Mouse (Mus musculus): ENCODE measurements around the gene Arfgef2. TPM values are rescaled to one million over a fixed set of nuclear protein-coding genes. Genes with fewer than 3 reads are reported as not detected.

Gene Arfgef2
- total and polyA plus RNA-seq, 3 experiments: 9.2 to 18.7 (median 11.2) TPM

DNA sequence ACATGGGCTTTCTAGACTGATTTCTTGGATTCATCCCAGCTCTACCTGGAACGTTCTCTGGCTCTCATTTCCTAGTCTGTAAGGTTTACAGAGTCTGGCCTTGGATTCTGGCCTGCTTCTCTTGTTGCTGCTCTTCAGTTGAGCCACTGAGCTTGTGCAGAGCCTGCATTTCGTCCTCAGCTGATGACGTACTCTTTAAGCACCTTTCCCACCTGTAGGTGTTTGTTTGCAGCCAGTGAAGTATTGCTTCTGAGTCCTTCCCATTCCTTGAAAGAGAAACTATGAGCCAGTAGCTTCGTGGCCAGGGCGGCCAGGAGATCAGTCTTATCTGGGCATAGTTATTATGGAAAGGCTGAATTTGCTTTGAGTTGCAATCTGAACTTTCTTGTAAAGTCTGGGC, 19.0 kb downstream of the Arfgef2 start:
- Histone ChIP-seq H3K27ac (ENCODE audit: insufficient read depth, low read depth) (no peak overlapping the region), H3K79me2 (replicated peaks; ENCODE audit: control insufficient read depth, extremely low read depth, insufficient read depth, poor library complexity, severe bottlenecking) (no peaks in the 10 kb centered on the region), H3K36me3 (replicated peaks in 1 of 2; ENCODE audit: control insufficient read depth in 1 of 2, insufficient read depth in 1 of 2, low read length in 1 of 2) (peaks cover 5 to 32% of the 10 kb centered on the region in 2 experiments), H3K27me3 (replicated peaks) (no peaks in the 10 kb centered on the region), H3K4me1 (ENCODE audit: control insufficient read depth in 1 of 2, insufficient read depth in 2 of 2) (peaks cover 19 to 68% of the 10 kb centered on the region in 2 experiments), H3K9me3 (replicated peaks; ENCODE audit: low read length) (no peaks in the 10 kb centered on the region), H3K4me3 (replicated peaks in 1 of 3; ENCODE audit: low read depth in 2 of 3, low read length in 2 of 3, poor library complexity in 1 of 3) (no peak overlapping the region), H3K4me2 (ENCODE audit: insufficient read depth, low read depth, poor library complexity, severe bottlenecking) (no peak overlapping the region), H3K9ac (ENCODE audit: insufficient read depth, low read depth) (no peak overlapping the region)
- no peak for TF ChIP-seq TCF12 (IDR thresholded peaks at IDR 0.05; ENCODE audit: low read depth, low read length)
- TF ChIP-seq MAX (IDR thresholded peaks at IDR 0.05; ENCODE audit: low read length): no peak
- no peak for TF ChIP-seq NELFE (IDR thresholded peaks at IDR 0.05; ENCODE audit: low read depth, low read length)
- no peak for TF ChIP-seq NRF1 (IDR thresholded peaks at IDR 0.05; ENCODE audit: low read depth, low read length)
- TF ChIP-seq SMC3 (IDR thresholded peaks at IDR 0.05; ENCODE audit: low read depth, low read length): no peak
- no peak for TF ChIP-seq ZKSCAN1 (IDR thresholded peaks at IDR 0.05; ENCODE audit: borderline replicate concordance, low read depth, low read length)
- no peak for TF ChIP-seq USF2 (conservative IDR thresholded peaks at IDR 0.05; ENCODE audit: low read depth, low read length)
- in situ Hi-C loops (cut with MboI; ENCODE audit: low pct_ligation_motif_present, low pct_unique_long_range_greater_than_20kb, low sequenced_read_pairs): no loop called here
- DNase-seq (ENCODE audit: extremely low read depth): no peak
- dilution Hi-C loops (cut with MboI; ENCODE audit: extremely low pct_ligation_motif_present, extremely low pct_unique_long_range_greater_than_20kb, low sequenced_read_pairs): no loop called here

DNA sequence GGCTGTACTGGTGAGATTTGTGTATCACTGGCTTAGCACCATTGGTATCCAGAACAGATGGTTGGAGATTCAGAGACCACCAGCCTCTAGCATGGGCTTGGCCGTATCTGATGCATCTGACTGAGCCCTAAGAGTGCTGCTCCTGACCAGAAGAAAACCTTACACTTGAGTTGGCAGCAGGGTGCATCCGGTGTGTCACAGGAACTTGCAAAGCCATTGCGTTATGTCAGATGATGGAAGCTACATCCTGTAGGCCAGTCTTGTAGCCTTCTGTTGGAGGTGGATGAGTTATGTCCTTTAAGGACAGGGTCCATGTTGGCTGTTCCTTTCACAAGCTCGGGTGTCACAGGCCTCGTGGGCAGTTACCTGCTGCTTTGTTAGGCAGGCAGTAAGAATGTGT, 19.6 kb downstream of the Arfgef2 start:
- H3K9ac ChIP-seq (ENCODE audit: insufficient read depth, low read depth): no peak overlapping the region
- no peaks in the 10 kb centered on the region for H3K79me2 ChIP-seq (replicated peaks; ENCODE audit: control insufficient read depth, extremely low read depth, insufficient read depth, poor library complexity, severe bottlenecking)
- H3K4me2 ChIP-seq (ENCODE audit: insufficient read depth, low read depth, poor library complexity, severe bottlenecking): no peak overlapping the region
- H3K9me3 ChIP-seq (replicated peaks; ENCODE audit: low read length): no peaks in the 10 kb centered on the region
- peaks cover 5 to 39% of the 10 kb centered on the region in 2 experiments for H3K36me3 ChIP-seq (replicated peaks in 1 of 2; ENCODE audit: control insufficient read depth in 1 of 2, insufficient read depth in 1 of 2, low read length in 1 of 2)
- dilution Hi-C loops (cut with MboI; ENCODE audit: extremely low pct_ligation_motif_present, extremely low pct_unique_long_range_greater_than_20kb, low sequenced_read_pairs) (no loop called here), in situ Hi-C loops (cut with MboI; ENCODE audit: low pct_ligation_motif_present, low pct_unique_long_range_greater_than_20kb, low sequenced_read_pairs) (no loop called here)
- no peak for TF ChIP-seq ZC3H11A (IDR thresholded peaks at IDR 0.05; ENCODE audit: low read depth, low read length)
- TF ChIP-seq CHD1 (IDR thresholded peaks at IDR 0.05; ENCODE audit: low read depth, low read length): no peak
- no peak for TF ChIP-seq ETS1 (conservative IDR thresholded peaks at IDR 0.05; ENCODE audit: low read depth, low read length)
- no peak for TF ChIP-seq ZKSCAN1 (IDR thresholded peaks at IDR 0.05; ENCODE audit: borderline replicate concordance, low read depth, low read length)
- no peak overlapping the region for H3K27ac ChIP-seq (ENCODE audit: insufficient read depth, low read depth)
- no peaks in the 10 kb centered on the region for H3K27me3 ChIP-seq (replicated peaks)
- DNase-seq (ENCODE audit: extremely low read depth): no peak
- no peak overlapping the region for H3K4me3 ChIP-seq (replicated peaks in 1 of 3; ENCODE audit: low read depth in 2 of 3, low read length in 2 of 3, poor library complexity in 1 of 3)
- peaks cover 14 to 62% of the 10 kb centered on the region in 2 experiments for H3K4me1 ChIP-seq (ENCODE audit: control insufficient read depth in 1 of 2, insufficient read depth in 2 of 2)

DNA sequence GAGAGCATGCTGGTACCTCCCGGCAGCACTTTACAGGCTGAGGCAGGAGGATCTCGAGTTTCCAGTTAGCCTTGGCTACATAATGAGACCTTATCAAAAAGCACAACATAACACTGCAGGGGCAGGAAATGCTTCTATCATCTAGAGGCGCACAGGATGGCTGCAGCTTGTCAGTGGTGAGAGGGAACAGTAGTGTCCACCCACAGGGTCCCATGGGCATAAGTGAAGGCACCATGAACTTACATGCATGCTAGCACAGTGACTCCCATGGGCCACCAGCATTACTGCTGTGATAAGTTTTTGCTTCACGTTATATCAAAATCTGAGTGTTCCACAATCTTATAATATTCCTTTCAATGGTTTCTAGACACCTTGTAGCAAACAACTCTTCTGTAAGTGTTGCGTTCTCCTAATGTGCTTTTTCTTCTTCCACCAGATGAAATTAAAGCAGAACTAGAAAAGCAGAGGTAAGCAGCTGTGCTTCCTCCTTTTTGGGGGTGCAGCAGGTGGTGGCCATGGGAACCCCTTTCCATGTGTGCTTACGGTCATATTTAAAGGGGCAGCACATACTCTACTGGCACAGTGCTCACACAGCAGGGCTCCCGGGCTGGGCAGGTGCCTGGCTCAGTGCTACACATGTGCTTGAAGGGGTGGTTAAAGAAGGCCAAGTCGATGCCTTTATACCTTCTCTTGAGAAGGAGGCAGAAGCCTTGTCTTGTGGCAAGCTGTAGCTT, 21.3 kb downstream of the Arfgef2 start:
- H3K4me3 ChIP-seq (replicated peaks in 1 of 3; ENCODE audit: low read depth in 2 of 3, low read length in 2 of 3, poor library complexity in 1 of 3): no peak overlapping the region
- H3K79me2 ChIP-seq (replicated peaks; ENCODE audit: control insufficient read depth, extremely low read depth, insufficient read depth, poor library complexity, severe bottlenecking): no peaks in the 10 kb centered on the region
- H3K9me3 ChIP-seq (replicated peaks; ENCODE audit: low read length): no peaks in the 10 kb centered on the region
- dilution Hi-C loops (cut with MboI; ENCODE audit: extremely low pct_ligation_motif_present, extremely low pct_unique_long_range_greater_than_20kb, low sequenced_read_pairs): no loop called here
- peak; percentile 34 for DNase-seq (ENCODE audit: extremely low read depth)
- H3K4me1 ChIP-seq (ENCODE audit: control insufficient read depth in 1 of 2, insufficient read depth in 2 of 2): peaks cover 5 to 46% of the 10 kb centered on the region in 2 experiments; a peak in 3 of 4 replicates
- in situ Hi-C loops (cut with MboI; ENCODE audit: low pct_ligation_motif_present, low pct_unique_long_range_greater_than_20kb, low sequenced_read_pairs): no loop called here
- peaks cover 5 to 45% of the 10 kb centered on the region in 2 experiments for H3K36me3 ChIP-seq (replicated peaks in 1 of 2; ENCODE audit: control insufficient read depth in 1 of 2, insufficient read depth in 1 of 2, low read length in 1 of 2)
- H3K9ac ChIP-seq (ENCODE audit: insufficient read depth, low read depth): no peak overlapping the region
- TF ChIP-seq MAX (IDR thresholded peaks at IDR 0.05; ENCODE audit: low read length): no peak
- no peak for TF ChIP-seq CTCF (conservative IDR thresholded peaks at IDR 0.05 in 1 of 2, IDR thresholded peaks at IDR 0.05 in 1 of 2; ENCODE audit: low read depth in 2 of 2, low read length in 2 of 2)
- TF ChIP-seq ETS1 (conservative IDR thresholded peaks at IDR 0.05; ENCODE audit: low read depth, low read length): no peak
- no peak for TF ChIP-seq SIN3A (IDR thresholded peaks at IDR 0.05; ENCODE audit: low read length)
- TF ChIP-seq MAFK (IDR thresholded peaks at IDR 0.05; ENCODE audit: insufficient replicate concordance, low read length): no peak
- TF ChIP-seq UBTF (IDR thresholded peaks at IDR 0.05; ENCODE audit: low read depth, low read length): no peak
- TF ChIP-seq RCOR1 (conservative IDR thresholded peaks at IDR 0.05; ENCODE audit: low read depth, low read length): no peak
- no peak for TF ChIP-seq MXI1 (IDR thresholded peaks at IDR 0.05; ENCODE audit: low read depth, low read length)
- no peak for TF ChIP-seq JUND (conservative IDR thresholded peaks at IDR 0.05; ENCODE audit: low read depth, low read length)
- no peak for TF ChIP-seq TCF12 (IDR thresholded peaks at IDR 0.05; ENCODE audit: low read depth, low read length)
- TF ChIP-seq E2F4 (IDR thresholded peaks at IDR 0.05; ENCODE audit: insufficient replicate concordance, low read depth, low read length): no peak
- no peak for TF ChIP-seq NELFE (IDR thresholded peaks at IDR 0.05; ENCODE audit: low read depth, low read length)
- TF ChIP-seq SMC3 (IDR thresholded peaks at IDR 0.05; ENCODE audit: low read depth, low read length): no peak
- no peak for TF ChIP-seq ZC3H11A (IDR thresholded peaks at IDR 0.05; ENCODE audit: low read depth, low read length)
- no peak for TF ChIP-seq GABPA (IDR thresholded peaks at IDR 0.05; ENCODE audit: insufficient replicate concordance, low read depth, low read length)
- H3K27ac ChIP-seq (ENCODE audit: insufficient read depth, low read depth): no peak overlapping the region
- H3K4me2 ChIP-seq (ENCODE audit: insufficient read depth, low read depth, poor library complexity, severe bottlenecking): no peak overlapping the region
- H3K27me3 ChIP-seq (replicated peaks): no peaks in the 10 kb centered on the region
